Mouse (Mus musculus) E14TG2a.4 (cell line): ENCODE measurements at regions not wholly inside any gene's neighbourhood (a gene's known extent, or its start where the extent isn't known, plus 50 kb on each side); places are given as distances from the start of the nearest gene placed in this dataset.

Source experiments
- CTCF ChIP-seq: conservative IDR thresholded peaks from 2 replicates; pipeline ENCODE4 v1.5.1; 2014; ENCODE audit warnings: low read length
- NANOG ChIP-seq: IDR thresholded peaks from 2 replicates; pipeline ENCODE4 v1.6.1; 2014; ENCODE audit warnings: borderline replicate concordance, low read length, mixed read lengths

GRCm38 (mm10) chr3:36375722-36376121 is 100.0 kb downstream of the Anxa5 start:
- TF ChIP-seq CTCF, result no peak
- TF ChIP-seq NANOG, result no peak
